Comparison of ENCODE assay signal across 26 mouse cellular contexts in the genomic region with DNA sequence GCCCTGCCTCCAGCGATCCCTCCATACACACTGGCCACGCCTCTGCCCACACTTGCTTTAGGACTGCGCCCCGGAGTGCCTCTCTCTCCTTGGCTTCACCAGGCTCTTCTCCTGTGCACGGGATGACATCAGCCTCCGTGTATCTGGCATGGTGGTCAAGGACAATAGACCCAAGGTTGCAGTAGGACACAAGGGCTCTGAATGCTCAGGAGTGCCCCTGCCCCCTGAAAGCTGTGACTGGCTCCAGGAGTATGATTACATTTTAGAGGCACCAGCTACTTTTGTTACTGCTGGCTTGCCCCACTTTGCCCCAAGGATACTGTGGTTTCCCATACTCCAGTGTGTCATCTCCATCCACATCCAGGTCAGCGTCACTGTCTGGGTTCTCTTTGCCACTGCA. TPM values are rescaled to one million over a fixed set of nuclear protein-coding genes. Genes with fewer than 3 reads are reported as not detected.
A peak's percentile ranks its signal among the peaks of the same experiment; 100 is the strongest.
DNase-seq lines count a peak whose midpoint lies in the region; ATAC-seq and TF ChIP-seq lines count a peak whose summit lies in the region.
"Had no signal": no experiment of that assay in that cellular context is flagged by ENCODE, and none has a peak within 500 bp of the region (broad histone marks: within the 10 kb centered on the region; RNA-seq: fewer than 3 reads in every experiment).

No protein-coding gene starts in this region.

- peaks cover 100% of the 10 kb centered on the region for H3K36me3 ChIP-seq in forebrain, embryonic 10.5 days (replicated peaks)
- H3K36me3 ChIP-seq in forebrain, embryonic 12.5 days (replicated peaks) = peaks cover 97% of the 10 kb centered on the region
- peaks cover 38% of the 10 kb centered on the region for H3K36me3 ChIP-seq in intestine, embryonic 16.5 days (ENCODE audit: control insufficient read depth, insufficient read depth, low read length)
- H3K36me3 ChIP-seq in intestine, postnatal 0 days (ENCODE audit: control insufficient read depth, insufficient read depth) = peaks cover 87% of the 10 kb centered on the region

- 0 out of 2 replicates have a peak overlapping the region, but pooled peaks have one; percentile 11 for H3K27ac ChIP-seq in forebrain, embryonic 10.5 days
- no peak overlapping the region for H3K27ac ChIP-seq in forebrain, embryonic 12.5 days
- no peak overlapping the region for H3K27ac ChIP-seq in intestine, embryonic 16.5 days (ENCODE audit: low read length)
- H3K27ac ChIP-seq in intestine, postnatal 0 days (ENCODE audit: low read depth, low read length) = no peak overlapping the region
- H3K27ac ChIP-seq: forebrain, embryonic 15.5 days; heart, adult 2 months; kidney, postnatal 0 days; limb, embryonic 12.5 days; liver, embryonic 15.5 days; neural tube, embryonic 12.5 days had no signal

- H3K9me3 ChIP-seq in forebrain, embryonic 10.5 days = peaks cover 24% of the 10 kb centered on the region
- peaks cover 10% of the 10 kb centered on the region for H3K9me3 ChIP-seq in forebrain, embryonic 12.5 days
- H3K9me3 ChIP-seq in intestine, embryonic 16.5 days (ENCODE audit: control insufficient read depth, low read length) = peaks cover 9% of the 10 kb centered on the region; the same call in 1 of the 2 replicates
- H3K9me3 ChIP-seq in intestine, postnatal 0 days (ENCODE audit: control insufficient read depth) = no peaks in the 10 kb centered on the region
- H3K9me3 ChIP-seq: forebrain, embryonic 15.5 days; liver, embryonic 15.5 days had no signal

- TF ChIP-seq CTCF in intestine, postnatal 0 days (IDR thresholded peaks at IDR 0.05; ENCODE audit: low read depth) = no peak

- no peak for ATAC-seq in forebrain, embryonic 12.5 days (ENCODE audit: low FRiP score)
- no peak for ATAC-seq in intestine, embryonic 16.5 days
- no peak for ATAC-seq in intestine, postnatal 0 days
- ATAC-seq: forebrain, embryonic 15.5 days; inflammation-experienced regulatory T-cells, adult 6 months; midbrain, embryonic 16.5 days had no signal

- no peak overlapping the region for H3K9ac ChIP-seq in forebrain, embryonic 12.5 days
- 0 out of 2 replicates have a peak overlapping the region, but pooled peaks have one; percentile 18 for H3K9ac ChIP-seq in intestine, embryonic 16.5 days (ENCODE audit: low read depth, low read length)
- H3K9ac ChIP-seq in intestine, postnatal 0 days (ENCODE audit: low read depth, low read length) = no peak overlapping the region
- H3K9ac ChIP-seq: forebrain, embryonic 15.5 days; heart, embryonic 12.5 days; limb, embryonic 12.5 days; liver, embryonic 15.5 days; lung, embryonic 14.5 days; neural tube, embryonic 12.5 days had no signal

- no peak overlapping the region for H3K4me3 ChIP-seq in forebrain, embryonic 10.5 days
- no peak overlapping the region for H3K4me3 ChIP-seq in forebrain, embryonic 12.5 days (replicated peaks)
- no peak overlapping the region for H3K4me3 ChIP-seq in intestine, embryonic 16.5 days (ENCODE audit: low read length)
- no peak overlapping the region for H3K4me3 ChIP-seq in intestine, postnatal 0 days (ENCODE audit: low read depth, low read length)
- H3K4me3 ChIP-seq: forebrain, embryonic 15.5 days; heart, adult 2 months; heart, embryonic 12.5 days; limb, embryonic 12.5 days; liver, embryonic 15.5 days; neural tube, embryonic 12.5 days had no signal

- peaks cover 58% of the 10 kb centered on the region for H3K4me1 ChIP-seq in forebrain, embryonic 10.5 days
- H3K4me1 ChIP-seq in forebrain, embryonic 12.5 days = peaks cover 36% of the 10 kb centered on the region
- peaks cover 18% of the 10 kb centered on the region for H3K4me1 ChIP-seq in intestine, embryonic 16.5 days (ENCODE audit: control insufficient read depth, insufficient read depth, low read length)
- H3K4me1 ChIP-seq in intestine, postnatal 0 days (replicated peaks; ENCODE audit: control insufficient read depth, insufficient read depth, low read length) = peaks cover 5% of the 10 kb centered on the region; the same call in 1 of the 2 replicates

- DNase-seq in forebrain, embryonic 10.5 days (ENCODE audit: extremely low spot score, low spot score) = no peak
- peak; percentile 79 for DNase-seq in adrenal gland, adult 2 months
- DNase-seq in adrenal gland, postnatal 14 days = peak; percentile 77
- no peak for DNase-seq in urinary bladder, adult 18-20 months (ENCODE audit: low spot score in 2 of 2)
- DNase-seq in retina, embryonic 14.5 days (ENCODE audit: low spot score) = no peak
- DNase-seq: cerebellum, adult 18-20 months; cerebellum, postnatal 14 days; heart, adult 2 months; lung, embryonic 14.5 days had no signal

- WGBS in forebrain, embryonic 10.5 days = 93% methylated on average over 7 of the region's 7 CpGs
- 92% methylated on average over 7 of the region's 7 CpGs for WGBS in forebrain, embryonic 12.5 days
- 92% methylated on average over 7 of the region's 7 CpGs for WGBS in intestine, embryonic 16.5 days
- WGBS in intestine, postnatal 0 days = 81% methylated on average over 7 of the region's 7 CpGs

- H3K4me2 ChIP-seq in forebrain, embryonic 12.5 days = no peak overlapping the region
- H3K4me2 ChIP-seq in intestine, embryonic 16.5 days (ENCODE audit: low read depth, low read length) = no peak overlapping the region
- no peak overlapping the region for H3K4me2 ChIP-seq in intestine, postnatal 0 days (replicated peaks; ENCODE audit: low read depth)
- H3K4me2 ChIP-seq: forebrain, embryonic 15.5 days; heart, embryonic 12.5 days; limb, embryonic 12.5 days; liver, embryonic 15.5 days; lung, embryonic 14.5 days had no signal

- H3K27me3 ChIP-seq in forebrain, embryonic 10.5 days (ENCODE audit: poor library complexity, severe bottlenecking) = peaks cover 76% of the 10 kb centered on the region
- no peaks in the 10 kb centered on the region for H3K27me3 ChIP-seq in forebrain, embryonic 12.5 days
- H3K27me3 ChIP-seq in intestine, embryonic 16.5 days (replicated peaks; ENCODE audit: control insufficient read depth, insufficient read depth, low read length) = no peaks in the 10 kb centered on the region
- no peaks in the 10 kb centered on the region for H3K27me3 ChIP-seq in intestine, postnatal 0 days (replicated peaks; ENCODE audit: control insufficient read depth, insufficient read depth, low read length)
- H3K27me3 ChIP-seq: forebrain, embryonic 15.5 days; heart, embryonic 12.5 days; limb, embryonic 12.5 days; liver, embryonic 15.5 days; neural tube, embryonic 12.5 days; Patski had no signal

RNA-seq across cellular contexts. Expression of gene Armh1, which starts 25.8 kb away (rescaled TPM):
- polyA plus RNA-seq in forebrain, embryonic 10.5 days (2016; fragmentation: Nextera tagmentation; extraction: Ambion mirVana) = 0.15 and 0.53 TPM in 2 replicates
- polyA plus RNA-seq in forebrain, embryonic 12.5 days (2016; fragmentation: Nextera tagmentation; extraction: Ambion mirVana) = 0.23 and 0.33 TPM in 2 replicates
- polyA plus RNA-seq in intestine, embryonic 16.5 days (2015; fragmentation: Nextera tagmentation; extraction: Ambion mirVana) = 0.40 and 0.47 TPM in 2 replicates
- 0.12 and 0.22 TPM in 2 replicates for polyA plus RNA-seq in intestine, postnatal 0 days (2015; fragmentation: Nextera tagmentation; extraction: Ambion mirVana)
- 1 to 10 TPM; 2.2 to 2.8 TPM for total RNA-seq in adrenal gland, adult 2 months (2021)
- 6.1 and 6.7 TPM in 2 replicates for polyA plus RNA-seq in adrenal gland, adult 2 months (2012; rRNA removed)
- total RNA-seq in adrenal gland, postnatal 14 days (2021) = 2.2 and 2.4 TPM in 2 replicates
- total RNA-seq: gastrocnemius, adult 18-20 months; gastrocnemius, postnatal 4 days; heart, adult 2 months; hematopoietic stem cell, adult 5-6 weeks; liver, adult 2 months; MEL had no signal
- polyA plus RNA-seq: inflammation-experienced regulatory T-cells, adult 6 months; liver, adult 2 months had no signal

RNA-seq across cellular contexts. Expression of gene Tmem53, which starts 25.9 kb away (rescaled TPM):
- 7.3 and 7.8 TPM in 2 replicates for polyA plus RNA-seq in forebrain, embryonic 10.5 days (2016; fragmentation: Nextera tagmentation; extraction: Ambion mirVana)
- polyA plus RNA-seq in forebrain, embryonic 12.5 days (2016; fragmentation: Nextera tagmentation; extraction: Ambion mirVana) = 7.8 and 8.4 TPM in 2 replicates
- 11.2 and 11.8 TPM in 2 replicates for polyA plus RNA-seq in intestine, embryonic 16.5 days (2015; fragmentation: Nextera tagmentation; extraction: Ambion mirVana)
- 12.8 and 14.0 TPM in 2 replicates for polyA plus RNA-seq in intestine, postnatal 0 days (2015; fragmentation: Nextera tagmentation; extraction: Ambion mirVana)
- 10 to 100 TPM; 57.3 to 75.3 TPM for total RNA-seq in adrenal gland, adult 2 months (2021)
- 172 and 232 TPM in 2 replicates for polyA plus RNA-seq in adrenal gland, adult 2 months (2012; rRNA removed)
- 53.1 and 57.3 TPM in 2 replicates for total RNA-seq in adrenal gland, postnatal 14 days (2021)
- total RNA-seq: hematopoietic stem cell, adult 5-6 weeks had no signal

Comparison
In these comparisons a context has a peak if more than half of its experiments do, and no peak if none do; other contexts are left out.
1. DNase-seq: peak in adrenal gland, adult 2 months (single experiment) and adrenal gland, postnatal 14 days (single experiment); none in forebrain, embryonic 10.5 days (single experiment), urinary bladder, adult 18-20 months (0 of 2) and retina, embryonic 14.5 days (single experiment).
2. RNA of gene Tmem53, which starts 25.9 kb away (polyA plus RNA-seq): 172 to 232 TPM in adrenal gland, adult 2 months; 12.8 to 14.0 TPM in intestine, postnatal 0 days, 11.2 to 11.8 TPM in intestine, embryonic 16.5 days, 7.3 to 7.8 TPM in forebrain, embryonic 10.5 days and 7.8 to 8.4 TPM in forebrain, embryonic 12.5 days; every median in the first group is over 10 times any median in the second.